Mouse (Mus musculus) limb, embryonic 14.5 days (tissue): ENCODE measurements at regions not wholly inside any gene's neighbourhood (a gene's known extent, or its start where the extent isn't known, plus 50 kb on each side); places are given as distances from the start of the nearest gene placed in this dataset.

Source experiments
- ATAC-seq: fragments of 200-750 bp; cut with Nextera tagmentation; 2 replicates; pipeline ENCODE4 v1.8.0; 2017; ENCODE audit warnings: low read depth, moderate number of reproducible peaks, moderate TSS enrichment; ENCODE audit not compliant: low FRiP score
- DNase-seq: peaks from one replicate; pipeline ENCODE4 v3.0.0-alpha.2; 2015; ENCODE audit warnings: low spot score
- H3K27ac ChIP-seq: fragments of 300-500 bp; sonication (generic); replicated peaks from 2 replicates; pipeline ENCODE4 v1.5.1; 2014; ENCODE audit warnings: low read depth, mild to moderate bottlenecking, low read length, moderate library complexity, mixed read lengths
- H3K27me3 ChIP-seq: fragments of 300-500 bp; sonication (generic); 2 replicates; pipeline ENCODE4 v1.6.1; 2014; ENCODE audit warnings: low read length, mixed read lengths; ENCODE audit not compliant: control insufficient read depth, insufficient read depth
- H3K36me3 ChIP-seq: fragments of 300-500 bp; sonication (generic); 2 replicates; pipeline ENCODE4 v1.6.1; 2014; ENCODE audit warnings: mild to moderate bottlenecking, low read length, moderate library complexity, mixed read lengths; ENCODE audit not compliant: control insufficient read depth, insufficient read depth
- H3K4me1 ChIP-seq: fragments of 300-500 bp; sonication (generic); 2 replicates; pipeline ENCODE4 v1.6.1; 2014; ENCODE audit warnings: antibody characterized with exemption, low read length, mixed read lengths; ENCODE audit not compliant: control insufficient read depth, insufficient read depth
- H3K4me2 ChIP-seq: fragments of 300-500 bp; sonication (generic); replicated peaks from 2 replicates; pipeline ENCODE4 v1.6.1; 2014; ENCODE audit warnings: low read depth, mild to moderate bottlenecking, low read length, moderate library complexity; ENCODE audit not compliant: severe bottlenecking
- H3K4me3 ChIP-seq: fragments of 300-500 bp; sonication (generic); replicated peaks from 2 replicates; pipeline ENCODE4 v1.5.1; 2014; ENCODE audit warnings: low read length
- H3K9ac ChIP-seq: fragments of 300-500 bp; sonication (generic); 2 replicates; pipeline ENCODE4 v1.6.1; 2014; ENCODE audit warnings: mild to moderate bottlenecking, low read depth, low read length, moderate library complexity; ENCODE audit not compliant: severe bottlenecking
- H3K9me3 ChIP-seq: fragments of 300-500 bp; sonication (generic); 2 replicates; pipeline ENCODE4 v1.6.1; 2016; ENCODE audit warnings: low read length; ENCODE audit not compliant: control insufficient read depth
- POLR2A ChIP-seq: fragments of 200-500 bp; IDR thresholded peaks from 2 replicates; pipeline ENCODE4 v1.8.0; 2012; ENCODE audit warnings: inconsistent platforms, mild to moderate bottlenecking, moderate library complexity, borderline replicate concordance; ENCODE audit not compliant: insufficient read depth, insufficient read length; ENCODE audit errors: extremely low read depth
- WGBS: fragments of 180-500 bp; shearing (Covaris S2); extraction: QIAGEN DNeasy Blood & Tissue Kit; methylation state at CpG from one replicate; pipeline ENCODE4 v1.1.7; 2014; 5-methylcytosine and 5-hydroxymethylcytosine counted together

DNA sequence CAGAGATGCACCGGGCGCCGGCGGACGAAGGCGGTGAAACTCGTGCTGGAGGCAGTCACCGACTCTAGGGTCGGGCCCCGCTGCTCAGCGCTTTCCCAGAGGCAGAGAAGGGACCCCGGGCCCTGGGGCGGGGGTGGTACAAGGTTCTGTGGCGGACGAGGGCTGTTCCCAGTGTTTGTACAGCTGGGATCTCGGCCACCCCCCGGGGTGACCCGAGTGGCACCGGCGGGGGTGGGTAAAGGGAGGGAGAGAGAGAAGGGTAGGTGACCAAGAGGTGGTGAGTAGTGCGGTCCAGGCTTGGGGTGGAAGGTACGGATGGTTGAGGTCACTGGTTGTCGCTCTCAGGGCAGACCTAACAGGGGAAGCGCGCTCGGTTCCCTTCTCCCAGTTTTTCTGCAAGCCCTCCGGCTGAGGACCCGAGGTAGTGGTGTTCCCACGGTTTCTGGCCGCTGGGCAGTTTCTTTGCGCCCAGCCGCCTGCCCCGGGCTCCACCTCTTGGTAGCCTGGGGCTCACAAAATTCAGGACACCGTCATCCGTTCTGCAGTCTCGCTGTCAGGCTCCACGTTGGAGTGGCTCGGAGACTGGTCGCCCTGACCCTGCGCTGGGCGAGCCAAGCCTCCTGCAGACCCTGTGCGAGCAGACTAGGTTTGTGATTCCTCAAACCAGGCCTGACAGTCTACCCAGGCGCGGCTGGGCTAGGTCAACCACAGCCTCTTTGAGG lies 112.4 kb upstream of the Six2 start:
- H3K4me2 ChIP-seq, result peak overlapping the region; percentile 98
- ATAC-seq (peak; percentile 44), DNase-seq (no peak)
- H3K27me3 ChIP-seq, result peaks cover 7% of the 10 kb centered on the region; the same call in 1 of the 2 replicates
- H3K4me1 ChIP-seq, result peaks cover 35% of the 10 kb centered on the region
- no peaks in the 10 kb centered on the region for H3K36me3 ChIP-seq
- H3K27ac ChIP-seq, result peak overlapping the region; percentile 73
- TF ChIP-seq POLR2A, result no peak
- H3K9me3 ChIP-seq, result no peaks in the 10 kb centered on the region
- H3K9ac ChIP-seq, result peak overlapping the region; percentile 71
- WGBS, result 8% methylated on average over 31 of the region's 44 CpGs
- peak overlapping the region; percentile 53 for H3K4me3 ChIP-seq

DNA sequence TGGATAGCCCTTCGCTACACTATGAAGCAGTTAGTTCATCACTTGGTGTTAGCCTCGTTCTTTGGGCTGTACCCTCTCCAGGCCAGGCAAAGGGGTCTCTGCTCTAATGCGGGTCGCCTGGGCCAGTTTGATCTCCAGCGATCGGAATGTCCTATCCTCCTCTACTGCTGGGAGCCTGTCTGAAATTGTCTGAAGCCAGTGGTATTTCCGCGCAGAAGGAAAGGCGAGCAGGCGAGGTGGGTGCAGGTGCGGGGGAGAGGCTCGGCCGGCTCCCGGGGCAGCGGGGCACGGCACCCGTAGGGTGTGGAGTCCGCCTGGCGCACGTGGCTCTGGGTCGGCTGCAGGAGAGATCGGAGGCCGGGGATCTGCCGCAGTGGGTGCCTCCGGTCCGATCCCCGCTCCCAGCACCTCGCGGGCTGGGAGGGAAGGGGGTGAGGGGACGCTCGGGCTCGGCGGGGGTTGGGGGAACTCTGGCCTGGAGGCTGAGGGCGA lies 111.8 kb upstream of the Six2 start:
- TF ChIP-seq POLR2A, result no peak
- ATAC-seq (peak; percentile 55), DNase-seq (no peak)
- peak overlapping the region; percentile 53 for H3K4me3 ChIP-seq
- H3K4me1 ChIP-seq, result peaks cover 35% of the 10 kb centered on the region
- H3K27ac ChIP-seq, result peak overlapping the region; percentile 73
- no peaks in the 10 kb centered on the region for H3K9me3 ChIP-seq
- H3K27me3 ChIP-seq, result peaks cover 7% of the 10 kb centered on the region; the same call in 1 of the 2 replicates
- WGBS, result under 1% methylated on average over 27 of the region's 34 CpGs
- peak overlapping the region; percentile 98 for H3K4me2 ChIP-seq
- peak overlapping the region; percentile 71 for H3K9ac ChIP-seq
- H3K36me3 ChIP-seq, result no peaks in the 10 kb centered on the region

DNA sequence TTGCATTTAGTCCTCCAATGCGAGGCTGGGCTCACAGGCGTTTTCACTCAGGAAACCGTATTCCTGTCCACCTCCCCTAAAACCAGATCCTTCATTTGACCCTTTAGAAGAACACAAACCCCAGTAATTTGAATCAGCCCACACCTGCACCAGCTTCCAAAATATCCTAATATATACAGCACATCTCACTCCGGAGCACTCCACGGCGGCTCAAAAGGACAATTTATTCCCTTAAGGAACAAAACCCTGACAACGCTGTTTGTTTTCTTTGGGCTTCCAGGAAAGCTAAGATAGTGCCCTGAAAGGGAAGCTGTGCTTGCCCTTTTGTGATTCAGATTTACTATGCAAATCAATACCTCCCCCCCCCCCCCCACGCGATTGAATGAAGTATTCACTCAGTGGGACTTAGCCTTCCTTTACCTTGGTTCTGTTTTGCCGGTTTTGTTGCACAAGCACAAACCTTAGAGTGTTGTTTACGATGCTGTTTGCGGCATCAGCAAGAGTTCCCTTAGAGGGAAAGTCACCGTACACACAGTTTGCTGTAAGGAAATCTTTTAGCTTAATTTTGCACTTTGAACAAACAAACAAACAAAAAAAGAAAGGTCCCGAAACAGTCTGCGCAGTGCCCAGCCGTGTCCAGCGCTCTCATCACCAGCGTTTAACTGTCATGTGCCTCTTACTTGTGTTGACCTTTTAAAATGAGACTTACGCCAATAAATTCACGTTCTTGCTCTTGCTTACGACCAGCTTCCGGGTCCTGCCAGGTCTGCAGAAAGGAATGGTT lies 111.2 kb upstream of the Six2 start:
- peak overlapping the region; percentile 98 for H3K4me2 ChIP-seq
- DNase-seq, result no peak
- H3K27ac ChIP-seq, result peak overlapping the region; percentile 73
- ATAC-seq, result 0 out of 2 replicates have a peak, but pooled peaks have one; percentile 1
- TF ChIP-seq POLR2A, result no peak
- peak overlapping the region; percentile 71 for H3K9ac ChIP-seq
- H3K9me3 ChIP-seq, result no peaks in the 10 kb centered on the region
- H3K27me3 ChIP-seq, result peaks cover 7% of the 10 kb centered on the region; the same call in 1 of the 2 replicates
- H3K4me3 ChIP-seq, result peak overlapping the region; percentile 53
- WGBS, result under 1% methylated on average over 22 of the region's 22 CpGs
- H3K4me1 ChIP-seq, result peaks cover 35% of the 10 kb centered on the region
- no peaks in the 10 kb centered on the region for H3K36me3 ChIP-seq

DNA sequence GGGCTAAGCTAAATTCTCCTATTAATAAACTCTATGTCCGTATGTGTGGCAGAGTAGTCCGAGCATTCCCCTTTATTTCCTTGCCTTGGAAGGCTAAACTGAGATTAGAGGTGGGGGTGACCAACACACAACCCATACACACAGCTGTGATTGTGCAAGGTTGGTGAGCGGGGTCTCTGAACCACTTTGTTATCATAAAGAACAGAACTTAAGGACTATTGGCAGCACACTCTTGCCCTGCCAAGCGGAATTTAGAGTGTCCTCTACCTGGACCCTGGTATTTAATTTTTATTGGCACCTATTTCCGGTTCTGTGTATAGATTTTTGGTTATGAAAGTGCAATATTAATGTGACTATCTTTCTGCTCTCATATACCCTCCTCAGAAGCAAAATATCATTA lies 109.7 kb upstream of the Six2 start:
- Histone ChIP-seq H3K27me3 (peaks cover 7% of the 10 kb centered on the region; the same call in 1 of the 2 replicates), H3K27ac (no peak overlapping the region), H3K36me3 (no peaks in the 10 kb centered on the region), H3K4me2 (no peak overlapping the region), H3K4me3 (no peak overlapping the region), H3K9ac (no peak overlapping the region), H3K4me1 (peaks cover 27% of the 10 kb centered on the region), H3K9me3 (no peaks in the 10 kb centered on the region)
- no peak for TF ChIP-seq POLR2A
- DNase-seq (no peak), ATAC-seq (no peak)
- WGBS, result 46% methylated on average over 5 of the region's 5 CpGs

DNA sequence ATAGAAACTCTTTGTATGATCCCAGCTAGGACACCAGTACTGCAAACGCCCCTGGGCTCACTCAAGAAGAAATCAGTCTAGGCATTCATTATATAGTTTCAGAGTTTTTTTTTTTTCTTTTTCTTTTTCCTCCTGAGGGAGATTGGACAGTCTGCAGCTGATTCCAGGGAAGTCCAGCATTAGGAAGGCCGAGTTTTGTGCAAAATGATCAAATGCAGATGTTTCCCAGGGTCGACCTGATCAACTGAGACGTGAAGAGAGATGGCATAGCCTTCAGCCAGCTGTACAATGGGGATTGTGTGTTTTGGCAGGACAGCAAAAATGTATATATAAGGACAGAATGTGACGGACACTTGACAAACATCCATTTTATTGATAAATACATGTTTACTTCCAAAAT lies 107.7 kb upstream of the Six2 start:
- Histone ChIP-seq H3K4me1 (peaks cover 19% of the 10 kb centered on the region), H3K27ac (no peak overlapping the region), H3K9me3 (no peaks in the 10 kb centered on the region), H3K4me3 (no peak overlapping the region), H3K9ac (no peak overlapping the region), H3K36me3 (no peaks in the 10 kb centered on the region), H3K4me2 (no peak overlapping the region), H3K27me3 (peaks cover 7% of the 10 kb centered on the region; the same call in 1 of the 2 replicates)
- TF ChIP-seq POLR2A, result no peak
- DNase-seq, result no peak
- ATAC-seq, result no peak
- WGBS, result 33% methylated on average over 5 of the region's 5 CpGs
